Mouse (Mus musculus) layer of hippocampus, postnatal 14 days (tissue): ENCODE measurements around the gene Cyp4a30b. TPM values are rescaled to one million over a fixed set of nuclear protein-coding genes. Genes with fewer than 3 reads are reported as not detected.
"Not testable (repeated sequence)": the region's sequence is repeated elsewhere in the genome, so short reads cannot be mapped to it uniquely, and the experiment has no call there.

Experiments used
- DNase-seq, 2 experiments: peaks; one replicate each; pipeline ENCODE4 v3.0.0; 2021 to 2022; ENCODE audit warnings: low spot score in 2 of 2, mixed read lengths in 1 of 2
- long read RNA-seq, 2 experiments: library from polyadenylated mRNA; stranded (forward); transcript quantifications; one replicate each; pipeline ENCODE4 v2.0.0; 2021
- total RNA-seq, 2 experiments: library from RNA; stranded (reverse); gene quantifications; 2 replicates each; pipeline ENCODE4 v1.2.3; 2021

Cyp4a30b gene
- total RNA-seq, result not detected
- long read RNA-seq, experiment 1, result 0 reads
- long read RNA-seq, experiment 2, result 0 reads

- no peak for DNase-seq
Observed at GRCm38 (mm10) chr4:115452304-115452703, at the start of gene Cyp4a30b. Cyp4a30b (plus strand) TSS chr4:115452604.

- DNase-seq, result not testable (repeated sequence)
Observed at GRCm38 (mm10) chr4:115411324-115411723, 41.1 kb upstream of the Cyp4a30b start, which contains the start of gene Cyp4a12b. Cyp4a12b (plus strand) TSS chr4:115411624.

GRCm38 (mm10) chr4:115450577-115451137, 1.7 kb upstream of the Cyp4a30b start:
- DNase-seq, result no peak

GRCm38 (mm10) chr4:115473585-115473984, 21.2 kb downstream of the Cyp4a30b start:
- DNase-seq, result not testable (repeated sequence)

- not testable (repeated sequence) for DNase-seq
Observed at GRCm38 (mm10) chr4:115476051-115476450, 23.6 kb downstream of the Cyp4a30b start.

GRCm38 (mm10) chr4:115481006-115481652, 28.7 kb downstream of the Cyp4a30b start:
- DNase-seq, result peak; percentile 2 to 12

- DNase-seq, result no peak
Observed at GRCm38 (mm10) chr4:115496001-115496400, 43.6 kb downstream of the Cyp4a30b start, which contains the start of gene Cyp4a14. Cyp4a14 (minus strand) TSS chr4:115496142.

GRCm38 (mm10) chr4:115497466-115497865, 45.1 kb downstream of the Cyp4a30b start:
- DNase-seq, result no peak

GRCm38 (mm10) chr4:115513964-115514363, 61.6 kb downstream of the Cyp4a30b start:
- not testable (repeated sequence) for DNase-seq

GRCm38 (mm10) chr4:115518000-115518399, 65.6 kb downstream of the Cyp4a30b start, which contains the start of gene Cyp4a10:
Cyp4a10 (plus strand) TSS chr4:115518264.
- DNase-seq, result not testable (repeated sequence)

GRCm38 (mm10) chr4:115519444-115519843, 67.0 kb downstream of the Cyp4a30b start:
- no peak for DNase-seq

Other genes with a start within 250 kb of the Cyp4a30b start
- gene Cyp4a29, start 210.5 kb upstream of the Cyp4a30b start, total RNA-seq, result not detected
- gene Cyp4a12a, start 153.6 kb upstream of the Cyp4a30b start, total RNA-seq, result not detected
- gene Cyp4a12b, start 41.0 kb upstream of the Cyp4a30b start, total RNA-seq, result not detected
- not detected for gene Cyp4a14, start 43.5 kb downstream of the Cyp4a30b start, total RNA-seq
- gene Cyp4a10, start 65.7 kb downstream of the Cyp4a30b start, total RNA-seq, result not detected
- gene Cyp4a31, start 111.0 kb downstream of the Cyp4a30b start, total RNA-seq, result not detected
- gene Cyp4a32, start 148.4 kb downstream of the Cyp4a30b start, total RNA-seq, result not detected
- gene Cyp4b1, start 195.1 kb downstream of the Cyp4a30b start, total RNA-seq, result 1 to 10 TPM; 1.6 to 2.5 TPM